Mouse (Mus musculus): ENCODE measurements around the gene Slc17a3. TPM values are rescaled to one million over a fixed set of nuclear protein-coding genes. Genes with fewer than 3 reads are reported as not detected.

The Slc17a3 gene
- not detected for polyA plus RNA-seq (2014; fragmentation: Illumina TruSeq; extraction: RNeasy Lipid Tissue Mini Kit (QIAGEN cat#74804); ENCODE audit: low replicate concordance)

GRCm38 (mm10) chr13:23839308-23839707, at the start of gene Slc17a3:
Gene Slc17a3, plus strand, starts transcription at chr13:23839434.

GRCm38 (mm10) chr13:23806422-23807052, 32.7 kb upstream of the Slc17a3 start, which contains the start of gene Slc17a2:
Gene Slc17a2, plus strand, starts transcription at chr13:23806993.

GRCm38 (mm10) chr13:23867405-23867804, 28.2 kb downstream of the Slc17a3 start, which contains the start of gene Slc17a1:
Gene Slc17a1, plus strand, starts transcription at chr13:23867750.

Other genes with a start within 250 kb of the Slc17a3 start
- 2.2 TPM for gene Hist1h2be, start 218.3 kb upstream of the Slc17a3 start, polyA plus RNA-seq (2014; fragmentation: Illumina TruSeq; extraction: RNeasy Lipid Tissue Mini Kit (QIAGEN cat#74804); ENCODE audit: low replicate concordance)
- 0.30 TPM for gene Hist1h1e, start 216.9 kb upstream of the Slc17a3 start, polyA plus RNA-seq (2014; fragmentation: Illumina TruSeq; extraction: RNeasy Lipid Tissue Mini Kit (QIAGEN cat#74804); ENCODE audit: low replicate concordance)
- gene Hist1h2ac, start 155.5 kb upstream of the Slc17a3 start, polyA plus RNA-seq (2014; fragmentation: Illumina TruSeq; extraction: RNeasy Lipid Tissue Mini Kit (QIAGEN cat#74804); ENCODE audit: low replicate concordance) = 1.2 TPM
- 239 TPM for gene Hist1h2bc, start 155.2 kb upstream of the Slc17a3 start, polyA plus RNA-seq (2014; fragmentation: Illumina TruSeq; extraction: RNeasy Lipid Tissue Mini Kit (QIAGEN cat#74804); ENCODE audit: low replicate concordance)
- not detected for gene Hist1h1t, start 143.6 kb upstream of the Slc17a3 start, polyA plus RNA-seq (2014; fragmentation: Illumina TruSeq; extraction: RNeasy Lipid Tissue Mini Kit (QIAGEN cat#74804); ENCODE audit: low replicate concordance)
- gene Hist1h4c, start 141.0 kb upstream of the Slc17a3 start, polyA plus RNA-seq (2014; fragmentation: Illumina TruSeq; extraction: RNeasy Lipid Tissue Mini Kit (QIAGEN cat#74804); ENCODE audit: low replicate concordance) = 1.6 TPM
- 13.5 TPM for gene Hfe, start 128.6 kb upstream of the Slc17a3 start, polyA plus RNA-seq (2014; fragmentation: Illumina TruSeq; extraction: RNeasy Lipid Tissue Mini Kit (QIAGEN cat#74804); ENCODE audit: low replicate concordance)
- 15.6 TPM for gene Hist1h1c, start 100.6 kb upstream of the Slc17a3 start, polyA plus RNA-seq (2014; fragmentation: Illumina TruSeq; extraction: RNeasy Lipid Tissue Mini Kit (QIAGEN cat#74804); ENCODE audit: low replicate concordance)
- gene Hist1h3c, start 93.8 kb upstream of the Slc17a3 start, polyA plus RNA-seq (2014; fragmentation: Illumina TruSeq; extraction: RNeasy Lipid Tissue Mini Kit (QIAGEN cat#74804); ENCODE audit: low replicate concordance) = not detected
- not detected for gene Hist1h2bb, start 92.7 kb upstream of the Slc17a3 start, polyA plus RNA-seq (2014; fragmentation: Illumina TruSeq; extraction: RNeasy Lipid Tissue Mini Kit (QIAGEN cat#74804); ENCODE audit: low replicate concordance)
- not detected for gene Hist1h2ab, start 88.3 kb upstream of the Slc17a3 start, polyA plus RNA-seq (2014; fragmentation: Illumina TruSeq; extraction: RNeasy Lipid Tissue Mini Kit (QIAGEN cat#74804); ENCODE audit: low replicate concordance)
- gene Hist1h3b, start 87.2 kb upstream of the Slc17a3 start, polyA plus RNA-seq (2014; fragmentation: Illumina TruSeq; extraction: RNeasy Lipid Tissue Mini Kit (QIAGEN cat#74804); ENCODE audit: low replicate concordance) = not detected
- gene Hist1h4b, start 82.4 kb upstream of the Slc17a3 start, polyA plus RNA-seq (2014; fragmentation: Illumina TruSeq; extraction: RNeasy Lipid Tissue Mini Kit (QIAGEN cat#74804); ENCODE audit: low replicate concordance) = not detected
- gene Hist1h4a, start 78.2 kb upstream of the Slc17a3 start, polyA plus RNA-seq (2014; fragmentation: Illumina TruSeq; extraction: RNeasy Lipid Tissue Mini Kit (QIAGEN cat#74804); ENCODE audit: low replicate concordance) = not detected
- gene Hist1h3a, start 77.0 kb upstream of the Slc17a3 start, polyA plus RNA-seq (2014; fragmentation: Illumina TruSeq; extraction: RNeasy Lipid Tissue Mini Kit (QIAGEN cat#74804); ENCODE audit: low replicate concordance) = not detected
- not detected for gene Hist1h1a, start 75.8 kb upstream of the Slc17a3 start, polyA plus RNA-seq (2014; fragmentation: Illumina TruSeq; extraction: RNeasy Lipid Tissue Mini Kit (QIAGEN cat#74804); ENCODE audit: low replicate concordance)
- 67.0 TPM for gene Trim38, start 69.5 kb upstream of the Slc17a3 start, polyA plus RNA-seq (2014; fragmentation: Illumina TruSeq; extraction: RNeasy Lipid Tissue Mini Kit (QIAGEN cat#74804); ENCODE audit: low replicate concordance)
- 0.33 TPM for gene Slc17a2, start 32.4 kb upstream of the Slc17a3 start, polyA plus RNA-seq (2014; fragmentation: Illumina TruSeq; extraction: RNeasy Lipid Tissue Mini Kit (QIAGEN cat#74804); ENCODE audit: low replicate concordance)
- not detected for gene Slc17a1, start 28.3 kb downstream of the Slc17a3 start, polyA plus RNA-seq (2014; fragmentation: Illumina TruSeq; extraction: RNeasy Lipid Tissue Mini Kit (QIAGEN cat#74804); ENCODE audit: low replicate concordance)
- 149 TPM for gene Slc17a4, start 75.6 kb downstream of the Slc17a3 start, polyA plus RNA-seq (2014; fragmentation: Illumina TruSeq; extraction: RNeasy Lipid Tissue Mini Kit (QIAGEN cat#74804); ENCODE audit: low replicate concordance)
- not detected for gene Hist1h2ba, start 94.7 kb downstream of the Slc17a3 start, polyA plus RNA-seq (2014; fragmentation: Illumina TruSeq; extraction: RNeasy Lipid Tissue Mini Kit (QIAGEN cat#74804); ENCODE audit: low replicate concordance)
- not detected for gene Hist1h2aa, start 95.0 kb downstream of the Slc17a3 start, polyA plus RNA-seq (2014; fragmentation: Illumina TruSeq; extraction: RNeasy Lipid Tissue Mini Kit (QIAGEN cat#74804); ENCODE audit: low replicate concordance)
- gene Scgn, start 151.8 kb downstream of the Slc17a3 start, polyA plus RNA-seq (2014; fragmentation: Illumina TruSeq; extraction: RNeasy Lipid Tissue Mini Kit (QIAGEN cat#74804); ENCODE audit: low replicate concordance) = 4.6 TPM